Mouse (Mus musculus): ENCODE data around the gene Tcaim.
A peak's percentile ranks its signal among the peaks of the same experiment; 100 is the strongest.

DNA sequence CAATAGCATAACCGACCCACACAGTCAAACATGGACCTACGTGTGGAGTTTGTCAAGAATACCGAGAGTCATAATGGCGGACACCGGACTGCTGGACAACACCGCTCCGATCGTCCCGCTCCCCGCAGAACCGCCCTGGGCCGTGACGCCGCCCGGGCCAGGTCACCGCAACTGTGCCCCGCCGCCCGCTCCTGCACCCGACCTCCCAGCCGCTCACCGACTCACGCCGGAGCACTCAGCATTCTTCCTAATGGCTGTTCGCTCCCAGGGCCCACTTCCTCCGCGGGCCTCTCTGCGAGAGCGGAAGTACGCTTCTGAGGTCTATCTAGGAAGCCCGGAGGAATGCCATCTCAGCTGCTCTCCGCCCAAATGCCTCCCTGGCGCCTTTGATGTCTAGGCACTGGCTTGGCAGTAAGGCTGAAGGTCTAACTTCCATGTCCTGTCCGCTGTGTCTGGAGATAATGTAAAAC, 60.4 kb downstream of the Tcaim start, which contains the start of gene Zfp445:
- TF ChIP-seq CTCF (IDR thresholded peaks at IDR 0.05; ENCODE audit: insufficient read depth, low read length), result no peak
- peak; percentile 57; the same call in 1 of the 2 replicates for TF ChIP-seq POLR2A (IDR thresholded peaks at IDR 0.05; ENCODE audit: borderline replicate concordance, extremely low read depth, low read depth, low read length)

Measured in lung, adult 2 months (tissue).